In genomic region chr12:9997571-9997970, GRCm38 (mm10) we compare ENCODE assay signal across 16 mouse cellular contexts.
DNase-seq lines count a peak whose midpoint lies in the region; ATAC-seq and TF ChIP-seq lines count a peak whose summit lies in the region.
"Had no signal": no experiment of that assay in that cellular context is flagged by ENCODE, and none has a peak within 500 bp of the region (broad histone marks: within the 10 kb centered on the region; RNA-seq: fewer than 3 reads in every experiment).

No protein-coding gene starts in this region.

- no peak for DNase-seq in intestine, embryonic 14.5 days (ENCODE audit: low spot score)
- no peak for DNase-seq in lung, postnatal 4 days
- peak; percentile 62 for DNase-seq in limb, embryonic 14.5 days (ENCODE audit: low spot score)
- no peak for DNase-seq in hindbrain, embryonic 14.5 days (ENCODE audit: low spot score)
- no peak for DNase-seq in frontal cortex, postnatal 10 days (ENCODE audit: low spot score in 2 of 2)
- DNase-seq: adrenal gland, postnatal 36 days; cerebellum, adult 11-12 months; cerebellum, postnatal 25 days; liver, postnatal 0 days had no signal

- peaks cover 8% of the 10 kb centered on the region; the same call in 1 of the 2 replicates for H3K4me1 ChIP-seq in intestine, embryonic 14.5 days (replicated peaks; ENCODE audit: control insufficient read depth, insufficient read depth, low read length)
- H3K4me1 ChIP-seq in intestine, postnatal 0 days (replicated peaks; ENCODE audit: control insufficient read depth, insufficient read depth, low read length): no peaks in the 10 kb centered on the region
- H3K4me1 ChIP-seq in lung, embryonic 16.5 days (replicated peaks; ENCODE audit: control insufficient read depth, insufficient read depth, low read length): peaks cover 11% of the 10 kb centered on the region
- peaks cover 18% of the 10 kb centered on the region for H3K4me1 ChIP-seq in limb, embryonic 14.5 days (ENCODE audit: control insufficient read depth, insufficient read depth, low read length)
- H3K4me1 ChIP-seq in hindbrain, embryonic 14.5 days (replicated peaks; ENCODE audit: control insufficient read depth, insufficient read depth, low read length): no peaks in the 10 kb centered on the region
- H3K4me1 ChIP-seq: heart, embryonic 13.5 days; hindbrain, embryonic 13.5 days; midbrain, embryonic 12.5 days had no signal

- H3K4me2 ChIP-seq in intestine, embryonic 14.5 days (ENCODE audit: low read length): no peak overlapping the region
- H3K4me2 ChIP-seq in intestine, postnatal 0 days (replicated peaks; ENCODE audit: low read depth): no peak overlapping the region
- no peak overlapping the region for H3K4me2 ChIP-seq in lung, embryonic 16.5 days (ENCODE audit: low read depth, low read length)
- peak overlapping the region; percentile 21; the same call in 1 of the 2 replicates for H3K4me2 ChIP-seq in limb, embryonic 14.5 days (replicated peaks; ENCODE audit: low read depth, low read length, severe bottlenecking)
- no peak overlapping the region for H3K4me2 ChIP-seq in hindbrain, embryonic 14.5 days (replicated peaks)
- H3K4me2 ChIP-seq: heart, embryonic 13.5 days; hindbrain, embryonic 13.5 days; midbrain, embryonic 12.5 days had no signal

- H3K9ac ChIP-seq in intestine, embryonic 14.5 days (ENCODE audit: low read length): no peak overlapping the region
- no peak overlapping the region for H3K9ac ChIP-seq in intestine, postnatal 0 days (ENCODE audit: low read depth, low read length)
- no peak overlapping the region for H3K9ac ChIP-seq in lung, embryonic 16.5 days (ENCODE audit: low read length)
- H3K9ac ChIP-seq in limb, embryonic 14.5 days (ENCODE audit: low read depth, low read length, severe bottlenecking): no peak overlapping the region
- no peak overlapping the region for H3K9ac ChIP-seq in hindbrain, embryonic 14.5 days
- H3K9ac ChIP-seq: heart, embryonic 13.5 days; hindbrain, embryonic 13.5 days; liver, postnatal 0 days; midbrain, embryonic 12.5 days had no signal

- 32% methylated on average over 3 of the region's 3 CpGs for WGBS in intestine, embryonic 14.5 days
- 57% methylated on average over 3 of the region's 3 CpGs for WGBS in intestine, postnatal 0 days
- 45% methylated on average over 3 of the region's 3 CpGs for WGBS in lung, embryonic 16.5 days
- 18% methylated on average over 3 of the region's 3 CpGs for WGBS in limb, embryonic 14.5 days
- 80% methylated on average over 3 of the region's 3 CpGs for WGBS in hindbrain, embryonic 14.5 days

- no peak for TF ChIP-seq CTCF in intestine, postnatal 0 days (IDR thresholded peaks at IDR 0.05; ENCODE audit: low read depth)

- no peaks in the 10 kb centered on the region for H3K27me3 ChIP-seq in intestine, embryonic 14.5 days (replicated peaks; ENCODE audit: control insufficient read depth, insufficient read depth, low read length)
- no peaks in the 10 kb centered on the region for H3K27me3 ChIP-seq in intestine, postnatal 0 days (replicated peaks; ENCODE audit: control insufficient read depth, insufficient read depth, low read length)
- no peaks in the 10 kb centered on the region for H3K27me3 ChIP-seq in lung, embryonic 16.5 days (ENCODE audit: control insufficient read depth, insufficient read depth, low read depth, low read length)
- no peaks in the 10 kb centered on the region for H3K27me3 ChIP-seq in limb, embryonic 14.5 days (ENCODE audit: control insufficient read depth, insufficient read depth, low read length)
- H3K27me3 ChIP-seq in hindbrain, embryonic 14.5 days (ENCODE audit: control insufficient read depth, insufficient read depth, low read length): no peaks in the 10 kb centered on the region
- H3K27me3 ChIP-seq: CH12.LX; heart, embryonic 13.5 days; hindbrain, embryonic 13.5 days; midbrain, embryonic 12.5 days had no signal

- H3K36me3 ChIP-seq in intestine, embryonic 14.5 days (ENCODE audit: control insufficient read depth, insufficient read depth, low read length): no peaks in the 10 kb centered on the region
- H3K36me3 ChIP-seq in intestine, postnatal 0 days (ENCODE audit: control insufficient read depth, insufficient read depth): no peaks in the 10 kb centered on the region
- no peaks in the 10 kb centered on the region for H3K36me3 ChIP-seq in lung, embryonic 16.5 days (ENCODE audit: control insufficient read depth, insufficient read depth, low read length)
- no peaks in the 10 kb centered on the region for H3K36me3 ChIP-seq in limb, embryonic 14.5 days (ENCODE audit: control insufficient read depth, insufficient read depth, low read length)
- no peaks in the 10 kb centered on the region for H3K36me3 ChIP-seq in hindbrain, embryonic 14.5 days (replicated peaks; ENCODE audit: control insufficient read depth, insufficient read depth)
- H3K36me3 ChIP-seq: heart, embryonic 13.5 days; hindbrain, embryonic 13.5 days; midbrain, embryonic 12.5 days had no signal

- no peak overlapping the region for H3K4me3 ChIP-seq in intestine, embryonic 14.5 days (ENCODE audit: low read depth, low read length)
- H3K4me3 ChIP-seq in intestine, postnatal 0 days (ENCODE audit: low read depth, low read length): no peak overlapping the region
- H3K4me3 ChIP-seq in lung, embryonic 16.5 days (ENCODE audit: low read length): no peak overlapping the region
- no peak overlapping the region for H3K4me3 ChIP-seq in limb, embryonic 14.5 days (replicated peaks; ENCODE audit: low read length)
- no peak overlapping the region for H3K4me3 ChIP-seq in hindbrain, embryonic 14.5 days (replicated peaks; ENCODE audit: low read length)
- H3K4me3 ChIP-seq: heart, embryonic 13.5 days; hindbrain, embryonic 13.5 days; midbrain, embryonic 12.5 days had no signal

- TF ChIP-seq POLR2A in limb, embryonic 14.5 days (IDR thresholded peaks at IDR 0.05; ENCODE audit: borderline replicate concordance, extremely low read depth, insufficient read depth, insufficient read length): no peak

- H3K9me3 ChIP-seq in intestine, embryonic 14.5 days (ENCODE audit: control insufficient read depth, low read length): no peaks in the 10 kb centered on the region
- H3K9me3 ChIP-seq in intestine, postnatal 0 days (ENCODE audit: control insufficient read depth): no peaks in the 10 kb centered on the region
- H3K9me3 ChIP-seq in lung, embryonic 16.5 days (ENCODE audit: control insufficient read depth, low read length): no peaks in the 10 kb centered on the region
- no peaks in the 10 kb centered on the region for H3K9me3 ChIP-seq in limb, embryonic 14.5 days (ENCODE audit: control insufficient read depth, low read length)
- H3K9me3 ChIP-seq in hindbrain, embryonic 14.5 days (ENCODE audit: control insufficient read depth, low read length): no peaks in the 10 kb centered on the region
- H3K9me3 ChIP-seq: heart, embryonic 13.5 days; hindbrain, embryonic 13.5 days; midbrain, embryonic 12.5 days had no signal

- ATAC-seq in intestine, embryonic 14.5 days (replicated peaks; ENCODE audit: low FRiP score, low TSS enrichment, low read depth): no peak
- no peak for ATAC-seq in intestine, postnatal 0 days
- peak; percentile 13; the same call in 1 of the 2 replicates for ATAC-seq in lung, embryonic 16.5 days (ENCODE audit: low read depth)
- ATAC-seq in limb, embryonic 14.5 days (ENCODE audit: low FRiP score, low read depth): peak; percentile 34; the same call in 1 of the 2 replicates
- no peak for ATAC-seq in hindbrain, embryonic 14.5 days (ENCODE audit: low FRiP score)
- ATAC-seq: forebrain, embryonic 14.5 days; liver, postnatal 0 days had no signal

- peak overlapping the region; percentile 66 for H3K27ac ChIP-seq in intestine, embryonic 14.5 days (ENCODE audit: low read depth)
- no peak overlapping the region; the same call in 1 of the 2 replicates for H3K27ac ChIP-seq in intestine, postnatal 0 days (ENCODE audit: low read depth, low read length)
- H3K27ac ChIP-seq in lung, embryonic 16.5 days (ENCODE audit: low read length): peak overlapping the region; percentile 46; the same call in 1 of the 2 replicates
- no peak overlapping the region for H3K27ac ChIP-seq in limb, embryonic 14.5 days (replicated peaks; ENCODE audit: low read depth, low read length)
- no peak overlapping the region for H3K27ac ChIP-seq in hindbrain, embryonic 14.5 days
- H3K27ac ChIP-seq: heart, embryonic 13.5 days; hindbrain, embryonic 13.5 days; midbrain, embryonic 12.5 days had no signal

Comparison
In these comparisons a context has a peak if more than half of its experiments do, and no peak if none do; other contexts are left out.
1. H3K27ac ChIP-seq: peak in intestine, embryonic 14.5 days (single experiment) and lung, embryonic 16.5 days (single experiment); none in intestine, postnatal 0 days (single experiment), limb, embryonic 14.5 days (single experiment) and hindbrain, embryonic 14.5 days (single experiment).
2. ATAC-seq: peak in lung, embryonic 16.5 days (single experiment) and limb, embryonic 14.5 days (single experiment); none in intestine, embryonic 14.5 days (single experiment), intestine, postnatal 0 days (single experiment) and hindbrain, embryonic 14.5 days (single experiment).